Mouse (Mus musculus): ENCODE results near the gene Rora.

GRCm38 (mm10) chr9:68624981-68625380 is 28.6 kb upstream of the Rora start:
- TF ChIP-seq POLR2A (IDR thresholded peaks at IDR 0.05; ENCODE audit: borderline replicate concordance, control insufficient read depth, low read depth, low read length) (no peak), CTCF (IDR thresholded peaks at IDR 0.05; ENCODE audit: control insufficient read depth, insufficient read depth, low read length) (no peak)
